Mouse (Mus musculus): Measurements from ENCODE around the gene Olfr1378.

Gene Olfr1378

DNA sequence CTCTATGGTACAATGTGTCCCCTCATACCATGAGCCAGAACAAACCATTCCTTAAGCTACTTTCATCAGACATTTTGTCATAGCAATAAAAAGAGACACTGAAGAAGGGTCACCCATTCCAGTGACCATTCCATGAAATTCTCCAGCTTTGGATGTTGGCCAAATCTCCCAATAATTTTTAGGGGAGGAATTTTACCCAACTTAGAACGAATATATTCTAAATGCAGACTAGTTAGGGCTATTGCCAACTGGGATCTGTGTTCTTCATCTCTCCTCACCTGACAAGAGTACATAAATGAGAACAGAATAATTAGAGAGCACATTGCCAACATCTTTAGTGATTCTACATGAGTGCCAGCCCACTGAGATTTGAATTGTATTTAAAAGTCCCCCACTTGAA is 47.6 kb downstream of the Olfr1378 start, which contains the start of gene Olfr54:
TSS of gene Olfr54 (plus strand) at position 301 of the 400 bp plus-strand sequence.
- no peak for TF ChIP-seq GATA4 (IDR thresholded peaks at IDR 0.05; ENCODE audit: insufficient replicate concordance, low read length)

DNA sequence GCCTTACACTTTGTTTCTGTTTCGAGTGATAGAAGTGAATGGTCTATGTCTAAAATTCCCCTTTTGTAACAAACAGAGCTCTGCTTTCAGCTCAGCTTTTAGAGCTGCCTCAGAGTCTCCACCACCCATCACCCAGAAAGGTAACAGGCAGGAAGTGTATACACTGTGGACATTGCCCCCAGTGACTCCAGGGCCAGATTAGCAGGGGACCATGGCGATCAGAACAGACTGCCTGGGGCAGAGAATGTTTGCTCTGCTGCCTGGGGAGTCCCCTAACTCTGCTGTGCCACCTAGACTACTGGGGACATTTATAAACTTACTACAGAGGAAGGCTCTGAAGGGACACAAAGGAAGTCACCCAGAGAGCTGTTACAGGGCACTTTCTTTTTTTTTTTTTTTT is 50.0 kb downstream of the Olfr1378 start:
- no peak for TF ChIP-seq GATA4 (IDR thresholded peaks at IDR 0.05; ENCODE audit: insufficient replicate concordance, low read length)

Measured in liver, adult (tissue).